In the genomic region with DNA sequence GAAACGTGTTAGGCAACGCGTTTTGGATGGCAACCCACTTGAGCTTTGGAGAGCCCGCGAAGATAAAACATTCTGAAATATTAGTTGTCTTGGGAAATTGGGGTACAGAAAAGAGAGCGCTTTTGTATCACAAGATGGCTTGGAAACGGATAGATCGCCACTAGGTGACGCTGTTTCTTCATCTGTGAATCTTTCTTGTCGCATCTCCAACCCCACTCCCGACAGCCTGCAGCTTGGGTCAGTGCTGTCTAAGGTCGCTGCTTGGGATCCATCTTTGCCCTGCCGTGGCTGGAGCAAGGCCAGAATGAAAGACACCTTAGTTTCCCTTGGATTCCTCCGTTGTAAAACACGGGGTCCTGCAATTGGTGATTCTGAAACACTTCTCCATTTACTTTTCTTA, we compare ENCODE assay signal across 8 mouse cellular contexts.
DNase-seq lines count a peak whose midpoint lies in the region; ATAC-seq and TF ChIP-seq lines count a peak whose summit lies in the region.

No protein-coding gene starts in this region.

- H3K27me3 ChIP-seq in embryonic facial prominence, embryonic 15.5 days = no peaks in the 10 kb centered on the region
- no peaks in the 10 kb centered on the region for H3K27me3 ChIP-seq in heart, embryonic 11.5 days (ENCODE audit: control insufficient read depth, insufficient read depth, low read length)
- H3K27me3 ChIP-seq in kidney, embryonic 15.5 days = no peaks in the 10 kb centered on the region
- no peaks in the 10 kb centered on the region for H3K27me3 ChIP-seq in liver, adult 2 months (ENCODE audit: control insufficient read depth, insufficient read depth, low read length)
- H3K27me3 ChIP-seq in splenic B cell, adult 2 months (ENCODE audit: control insufficient read depth, insufficient read depth, low read length, poor library complexity, severe bottlenecking) = no peaks in the 10 kb centered on the region

- no peaks in the 10 kb centered on the region; the same call in 1 of the 2 replicates for H3K4me1 ChIP-seq in bone marrow, adult 2 months (ENCODE audit: control insufficient read depth, insufficient read depth, low read length)
- H3K4me1 ChIP-seq in embryonic facial prominence, embryonic 15.5 days = peaks cover 25% of the 10 kb centered on the region
- H3K4me1 ChIP-seq in heart, embryonic 11.5 days (ENCODE audit: control insufficient read depth, insufficient read depth, low read length) = no peaks in the 10 kb centered on the region
- H3K4me1 ChIP-seq in kidney, embryonic 15.5 days = peaks cover 26% of the 10 kb centered on the region; the same call in 1 of the 2 replicates
- H3K4me1 ChIP-seq in liver, adult 2 months (ENCODE audit: control insufficient read depth, insufficient read depth, low read length) = peaks cover 13% of the 10 kb centered on the region

- WGBS in bone marrow, adult 2 months = 3% methylated on average over 15 of the region's 15 CpGs
- WGBS in embryonic facial prominence, embryonic 15.5 days = 2% methylated on average over 15 of the region's 15 CpGs
- WGBS in heart, embryonic 11.5 days (ENCODE audit: insufficient replicate concordance) = 4% methylated on average over 15 of the region's 15 CpGs
- 3% methylated on average over 15 of the region's 15 CpGs for WGBS in kidney, embryonic 15.5 days
- WGBS in liver, adult 2 months = 2% methylated on average over 15 of the region's 15 CpGs

- no peaks in the 10 kb centered on the region for H3K36me3 ChIP-seq in embryonic facial prominence, embryonic 15.5 days
- H3K36me3 ChIP-seq in heart, embryonic 11.5 days (ENCODE audit: control insufficient read depth, insufficient read depth, low read length) = no peaks in the 10 kb centered on the region
- H3K36me3 ChIP-seq in kidney, embryonic 15.5 days = no peaks in the 10 kb centered on the region
- no peaks in the 10 kb centered on the region for H3K36me3 ChIP-seq in liver, adult 2 months (ENCODE audit: control insufficient read depth, insufficient read depth, low read length)
- H3K36me3 ChIP-seq in splenic B cell, adult 2 months (ENCODE audit: control insufficient read depth, insufficient read depth, low read length, poor library complexity, severe bottlenecking) = no peaks in the 10 kb centered on the region

- no peak for TF ChIP-seq POLR2A in bone marrow, adult 2 months (IDR thresholded peaks at IDR 0.05; ENCODE audit: borderline replicate concordance, control insufficient read depth, low read depth, low read length)
- TF ChIP-seq POLR2A in liver, adult 2 months (IDR thresholded peaks at IDR 0.05; ENCODE audit: extremely low read depth, insufficient read depth, low read length) = no peak

- H3K79me2 ChIP-seq in liver, adult 2 months (ENCODE audit: control insufficient read depth, insufficient read depth, low read length) = no peaks in the 10 kb centered on the region

- no peak overlapping the region for H3K9ac ChIP-seq in embryonic facial prominence, embryonic 15.5 days
- H3K9ac ChIP-seq in heart, embryonic 11.5 days (ENCODE audit: low read depth, low read length) = no peak overlapping the region
- no peak overlapping the region for H3K9ac ChIP-seq in kidney, embryonic 15.5 days
- peak overlapping the region; percentile 42 for H3K9ac ChIP-seq in liver, adult 2 months (ENCODE audit: low read depth, low read length)

- H3K4me3 ChIP-seq in bone marrow, adult 2 months (replicated peaks; ENCODE audit: control insufficient read depth, low read depth, low read length) = no peak overlapping the region
- H3K4me3 ChIP-seq in embryonic facial prominence, embryonic 15.5 days (replicated peaks) = 0 out of 2 replicates have a peak overlapping the region, but pooled peaks have one; percentile 14
- H3K4me3 ChIP-seq in heart, embryonic 11.5 days (ENCODE audit: low read depth, low read length) = no peak overlapping the region
- no peak overlapping the region for H3K4me3 ChIP-seq in kidney, embryonic 15.5 days (replicated peaks)
- H3K4me3 ChIP-seq in liver, adult 2 months (ENCODE audit: insufficient read depth, low read depth, low read length) = peak overlapping the region; percentile 31

- peak; percentile 63; the same call in 1 of the 2 replicates for ATAC-seq in embryonic facial prominence, embryonic 15.5 days (ENCODE audit: insufficient number of reproducible peaks, low FRiP score, low TSS enrichment, low read depth)
- no peak for ATAC-seq in heart, embryonic 11.5 days (replicated peaks; ENCODE audit: insufficient number of reproducible peaks, low FRiP score, low TSS enrichment)
- ATAC-seq in kidney, embryonic 15.5 days (replicated peaks; ENCODE audit: low FRiP score) = peak; percentile 58; the same call in 1 of the 2 replicates

- TF ChIP-seq CTCF in bone marrow, adult 2 months (IDR thresholded peaks at IDR 0.05; ENCODE audit: control insufficient read depth, insufficient read depth, low read length) = peak; percentile 83
- TF ChIP-seq CTCF in liver, adult 2 months (IDR thresholded peaks at IDR 0.05; ENCODE audit: low read depth, low read length) = peak; percentile 83

- DNase-seq in A20 (ENCODE audit: low read depth, low spot score) = peak; percentile 75
- peak; percentile 85 for DNase-seq in liver, adult 2 months (ENCODE audit: extremely low read depth, low read depth, low spot score)
- peak; percentile 91 for DNase-seq in naive thymus-derived CD4-positive, alpha-beta T cell, adult 2 months (ENCODE audit: low read depth)
- DNase-seq in splenic B cell, adult 2 months (ENCODE audit: low read depth, low spot score) = peak; percentile 91

- H3K27ac ChIP-seq in bone marrow, adult 2 months (ENCODE audit: control insufficient read depth, insufficient read depth, low read depth, low read length, poor library complexity) = no peak overlapping the region
- 0 out of 2 replicates have a peak overlapping the region, but pooled peaks have one; percentile 44 for H3K27ac ChIP-seq in embryonic facial prominence, embryonic 15.5 days (replicated peaks)
- H3K27ac ChIP-seq in heart, embryonic 11.5 days (ENCODE audit: low read depth, low read length) = no peak overlapping the region
- H3K27ac ChIP-seq in kidney, embryonic 15.5 days = no peak overlapping the region
- H3K27ac ChIP-seq in liver, adult 2 months (replicated peaks; ENCODE audit: insufficient read depth, low read depth, low read length) = 0 out of 2 replicates have a peak overlapping the region, but pooled peaks have one; percentile 24

- H3K9me3 ChIP-seq in embryonic facial prominence, embryonic 15.5 days (replicated peaks) = no peaks in the 10 kb centered on the region
- no peaks in the 10 kb centered on the region for H3K9me3 ChIP-seq in heart, embryonic 11.5 days (replicated peaks; ENCODE audit: control insufficient read depth, low read length)
- no peaks in the 10 kb centered on the region for H3K9me3 ChIP-seq in kidney, embryonic 15.5 days (replicated peaks)

- H3K4me2 ChIP-seq in embryonic facial prominence, embryonic 15.5 days (replicated peaks) = peak overlapping the region; percentile 37
- peak overlapping the region; percentile 35; the same call in 1 of the 2 replicates for H3K4me2 ChIP-seq in heart, embryonic 11.5 days
- peak overlapping the region; percentile 40 for H3K4me2 ChIP-seq in kidney, embryonic 15.5 days

Comparison
In these comparisons a context has a peak if more than half of its experiments do, and no peak if none do; other contexts are left out.
1. H3K27ac ChIP-seq: peak in embryonic facial prominence, embryonic 15.5 days (single experiment) and liver, adult 2 months (single experiment); none in bone marrow, adult 2 months (single experiment), heart, embryonic 11.5 days (single experiment) and kidney, embryonic 15.5 days (single experiment).
2. H3K4me3 ChIP-seq: peak in embryonic facial prominence, embryonic 15.5 days (single experiment) and liver, adult 2 months (single experiment); none in bone marrow, adult 2 months (single experiment), heart, embryonic 11.5 days (single experiment) and kidney, embryonic 15.5 days (single experiment).
3. Peak in every context shown above with its lines, with median percentiles within 50 percentile points of each other: DNase-seq and H3K4me2 ChIP-seq.